Mouse (Mus musculus): ENCODE data around the gene Kcnip1. TPM values are rescaled to one million over a fixed set of nuclear protein-coding genes. Genes with fewer than 3 reads are reported as not detected.

The Kcnip1 gene
- polyA plus RNA-seq, 1 experiment: not detected

GRCm38 (mm10) chr11:33685904-33686303 lies 307.0 kb downstream of the Kcnip1 start:
- Histone ChIP-seq H3K36me3 (ENCODE audit: control insufficient read depth, insufficient read depth, low read length) (no peaks in the 10 kb centered on the region), H3K4me1 (ENCODE audit: control insufficient read depth, insufficient read depth, insufficient read length) (no peaks in the 10 kb centered on the region), H3K4me3 (ENCODE audit: extremely low read depth, insufficient read depth, insufficient read length) (no peak overlapping the region), H3K27me3 (ENCODE audit: control insufficient read depth, insufficient read depth, low read length) (no peaks in the 10 kb centered on the region; the same call in 1 of the 2 replicates), H3K27ac (ENCODE audit: insufficient read depth, low read length) (no peak overlapping the region)
- DNase-seq (ENCODE audit: low read depth in 1 of 2, low spot score in 2 of 2): no peak
- TF ChIP-seq POLR2A (IDR thresholded peaks at IDR 0.05; ENCODE audit: low read depth, low read length): no peak
- 82% methylated on average over 3 of the region's 3 CpGs for WGBS

DNA sequence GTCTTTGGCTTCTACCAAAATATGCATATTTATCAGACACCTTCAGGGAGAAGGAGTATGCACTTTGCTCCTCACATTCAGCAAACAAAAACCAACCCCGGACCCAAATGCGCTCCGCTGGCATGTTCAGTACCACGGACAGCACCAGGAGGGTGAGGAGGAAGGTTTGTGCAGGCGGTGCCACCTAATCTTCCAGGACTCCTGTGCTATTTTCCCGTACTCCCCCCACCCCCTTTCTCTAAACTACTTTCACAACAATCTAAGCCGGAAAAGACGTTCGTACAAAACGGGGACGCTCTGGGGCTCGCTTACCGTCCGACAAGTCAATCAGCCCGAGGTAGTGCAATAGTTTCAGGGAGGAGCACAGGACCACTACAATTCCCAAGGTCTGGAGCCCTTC lies 312.8 kb downstream of the Kcnip1 start:
- TF ChIP-seq CTCF (IDR thresholded peaks at IDR 0.05; ENCODE audit: extremely low read depth, insufficient read depth, insufficient read length, insufficient replicate concordance): no peak

GRCm38 (mm10) chr11:33670105-33670965 lies 322.6 kb downstream of the Kcnip1 start:
- no peaks in the 10 kb centered on the region for H3K27me3 ChIP-seq (ENCODE audit: control insufficient read depth, insufficient read depth, low read length)
- H3K4me3 ChIP-seq (ENCODE audit: extremely low read depth, insufficient read depth, insufficient read length): no peak overlapping the region
- TF ChIP-seq CTCF (IDR thresholded peaks at IDR 0.05; ENCODE audit: extremely low read depth, insufficient read depth, insufficient read length, insufficient replicate concordance) (no peak), POLR2A (IDR thresholded peaks at IDR 0.05; ENCODE audit: low read depth, low read length) (no peak)
- DNase-seq (ENCODE audit: low read depth in 1 of 2, low spot score in 2 of 2): no peak
- H3K4me1 ChIP-seq (ENCODE audit: control insufficient read depth, insufficient read depth, insufficient read length): no peaks in the 10 kb centered on the region
- WGBS: 87% methylated on average over 10 of the region's 10 CpGs
- H3K36me3 ChIP-seq (ENCODE audit: control insufficient read depth, insufficient read depth, low read length): no peaks in the 10 kb centered on the region
- H3K27ac ChIP-seq (ENCODE audit: insufficient read depth, low read length): no peak overlapping the region

More for the DNA sequence above, 312.8 kb downstream of the Kcnip1 start:
- WGBS: 11% methylated on average over 15 of the region's 15 CpGs
- Histone ChIP-seq H3K27ac (ENCODE audit: insufficient read depth, low read length) (no peak overlapping the region), H3K27me3 (ENCODE audit: control insufficient read depth, insufficient read depth, low read length) (no peaks in the 10 kb centered on the region; the same call in 1 of the 2 replicates), H3K4me1 (ENCODE audit: control insufficient read depth, insufficient read depth, insufficient read length) (no peaks in the 10 kb centered on the region), H3K36me3 (ENCODE audit: control insufficient read depth, insufficient read depth, low read length) (no peaks in the 10 kb centered on the region), H3K4me3 (ENCODE audit: extremely low read depth, insufficient read depth, insufficient read length) (no peak overlapping the region)
- no peak for DNase-seq (ENCODE audit: low read depth in 1 of 2, low spot score in 2 of 2)

DNA sequence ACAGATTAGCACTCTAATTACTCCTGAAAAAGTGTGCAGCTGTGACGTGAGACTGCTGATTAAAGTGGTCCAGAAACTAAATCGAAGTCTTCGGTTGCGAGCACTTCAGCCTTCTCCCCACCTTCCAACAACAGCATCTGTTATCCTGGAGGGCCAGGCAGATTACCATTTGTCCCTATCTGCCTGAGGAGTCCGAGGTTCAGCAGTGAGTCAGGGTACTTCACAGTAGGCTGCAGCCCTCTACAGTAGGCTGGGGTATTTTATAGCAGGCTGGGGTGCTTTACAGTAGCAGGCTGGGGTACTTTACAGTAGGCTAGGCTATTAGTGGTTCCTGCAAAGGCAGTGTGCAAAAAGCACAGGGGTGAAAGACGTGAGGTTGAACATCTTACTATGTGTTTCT lies 324.6 kb downstream of the Kcnip1 start:
- no peak overlapping the region for H3K4me3 ChIP-seq (ENCODE audit: extremely low read depth, insufficient read depth, insufficient read length)
- 69% methylated on average over 6 of the region's 6 CpGs for WGBS
- H3K4me1 ChIP-seq (ENCODE audit: control insufficient read depth, insufficient read depth, insufficient read length): no peaks in the 10 kb centered on the region
- H3K27ac ChIP-seq (ENCODE audit: insufficient read depth, low read length): no peak overlapping the region
- no peak for DNase-seq (ENCODE audit: low read depth in 1 of 2, low spot score in 2 of 2)
- no peaks in the 10 kb centered on the region for H3K27me3 ChIP-seq (ENCODE audit: control insufficient read depth, insufficient read depth, low read length)
- TF ChIP-seq POLR2A (IDR thresholded peaks at IDR 0.05; ENCODE audit: low read depth, low read length) (no peak), CTCF (IDR thresholded peaks at IDR 0.05; ENCODE audit: extremely low read depth, insufficient read depth, insufficient read length, insufficient replicate concordance) (no peak)
- H3K36me3 ChIP-seq (ENCODE audit: control insufficient read depth, insufficient read depth, low read length): no peaks in the 10 kb centered on the region

GRCm38 (mm10) chr11:33663599-33663998 lies 329.4 kb downstream of the Kcnip1 start:
- Histone ChIP-seq H3K4me1 (ENCODE audit: control insufficient read depth, insufficient read depth, insufficient read length) (no peaks in the 10 kb centered on the region), H3K36me3 (ENCODE audit: control insufficient read depth, insufficient read depth, low read length) (no peaks in the 10 kb centered on the region), H3K4me3 (ENCODE audit: extremely low read depth, insufficient read depth, insufficient read length) (no peak overlapping the region), H3K27me3 (ENCODE audit: control insufficient read depth, insufficient read depth, low read length) (no peaks in the 10 kb centered on the region), H3K27ac (ENCODE audit: insufficient read depth, low read length) (no peak overlapping the region)
- DNase-seq (ENCODE audit: low read depth in 1 of 2, low spot score in 2 of 2): no peak
- TF ChIP-seq POLR2A (IDR thresholded peaks at IDR 0.05; ENCODE audit: low read depth, low read length) (no peak), CTCF (IDR thresholded peaks at IDR 0.05; ENCODE audit: extremely low read depth, insufficient read depth, insufficient read length, insufficient replicate concordance) (no peak)
- 86% methylated on average over 2 of the region's 2 CpGs for WGBS

- no peak for DNase-seq (ENCODE audit: low read depth in 1 of 2, low spot score in 2 of 2)
- Histone ChIP-seq H3K36me3 (ENCODE audit: control insufficient read depth, insufficient read depth, low read length) (no peaks in the 10 kb centered on the region), H3K4me1 (ENCODE audit: control insufficient read depth, insufficient read depth, insufficient read length) (no peaks in the 10 kb centered on the region), H3K27me3 (ENCODE audit: control insufficient read depth, insufficient read depth, low read length) (no peaks in the 10 kb centered on the region), H3K27ac (ENCODE audit: insufficient read depth, low read length) (no peak overlapping the region), H3K4me3 (ENCODE audit: extremely low read depth, insufficient read depth, insufficient read length) (no peak overlapping the region)
- WGBS: 56% methylated on average over 13 of the region's 13 CpGs
- TF ChIP-seq CTCF (IDR thresholded peaks at IDR 0.05; ENCODE audit: extremely low read depth, insufficient read depth, insufficient read length, insufficient replicate concordance) (no peak), POLR2A (IDR thresholded peaks at IDR 0.05; ENCODE audit: low read depth, low read length) (no peak)
Observed at GRCm38 (mm10) chr11:33660016-33660913, 332.7 kb downstream of the Kcnip1 start.
